Mouse (Mus musculus): ENCODE measurements around the gene Prm1.
"Not testable (repeated sequence)": the region's sequence is repeated elsewhere in the genome, so short reads cannot be mapped to it uniquely, and the experiment has no call there.

Prm1 gene

DNA sequence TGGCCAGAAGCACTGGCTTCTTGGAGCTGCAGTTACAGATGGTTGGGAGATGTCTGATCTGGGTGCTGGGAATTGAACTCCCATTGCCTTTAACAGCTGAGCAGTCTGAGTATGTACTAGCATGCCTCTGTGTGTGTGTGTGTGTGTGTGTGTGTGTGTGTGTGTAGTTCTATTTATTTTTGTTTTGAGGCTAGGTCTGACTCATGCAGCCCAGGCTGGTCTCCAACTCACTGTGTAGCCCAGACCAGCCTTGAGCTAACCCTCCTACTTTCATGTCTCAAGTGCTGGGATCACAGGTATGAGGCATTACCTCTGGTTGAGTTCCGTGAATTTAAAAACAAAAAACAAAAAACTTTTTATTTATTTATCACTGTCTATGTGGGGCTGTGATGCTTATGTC, 18.9 kb upstream of the Prm1 start:
- DNase-seq (ENCODE audit: low spot score in 2 of 2), result no peak

DNA sequence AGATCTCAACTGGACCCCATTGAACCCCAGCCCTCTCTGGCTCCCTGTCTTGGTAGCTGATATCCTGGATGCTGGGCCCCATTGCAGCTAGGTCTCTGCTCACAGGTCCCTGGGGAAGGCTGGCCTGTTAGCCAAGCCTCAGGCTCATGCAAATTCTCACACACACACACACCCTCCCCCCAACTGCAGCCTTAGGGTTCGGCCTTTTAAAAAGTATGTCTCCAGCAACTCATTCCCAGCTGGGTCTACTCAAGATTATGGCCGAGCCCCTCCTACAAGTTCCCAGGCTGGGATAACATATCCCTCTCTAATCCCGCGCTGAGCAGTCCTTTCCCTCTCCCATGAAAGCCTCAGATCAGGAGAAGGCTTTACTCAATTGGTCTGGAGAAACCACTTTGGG, 15.7 kb upstream of the Prm1 start:
- no peak for DNase-seq (ENCODE audit: low spot score in 2 of 2)

GRCm38 (mm10) chr16:10819966-10820365, 14.3 kb upstream of the Prm1 start:
- DNase-seq (ENCODE audit: low spot score in 2 of 2), result no peak

GRCm38 (mm10) chr16:10818579-10819135, 13.0 kb upstream of the Prm1 start:
- DNase-seq (ENCODE audit: low spot score in 2 of 2), result no peak

- no peak for DNase-seq (ENCODE audit: low spot score in 2 of 2)
Observed at GRCm38 (mm10) chr16:10814864-10815263, 9.2 kb upstream of the Prm1 start.

DNA sequence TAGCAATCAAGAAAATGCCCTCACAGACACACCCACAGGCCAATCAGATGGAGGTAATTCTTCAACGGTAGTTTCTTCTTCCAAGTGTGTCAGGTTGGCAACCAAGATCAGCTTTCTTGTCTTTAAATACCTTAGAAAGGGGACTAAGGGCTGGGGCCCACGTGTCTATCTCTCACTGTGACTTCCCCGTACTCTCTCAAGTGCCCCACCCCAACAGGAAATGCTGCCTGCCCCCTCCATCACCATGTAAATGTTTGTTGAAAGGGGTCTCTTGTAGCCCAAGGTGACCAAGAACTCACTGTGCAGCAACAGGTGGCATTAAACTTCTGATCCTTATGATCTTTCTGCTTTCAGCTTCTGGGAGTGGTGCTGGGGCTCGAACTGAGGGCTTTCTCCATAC, 8.1 kb upstream of the Prm1 start:
- no peak for DNase-seq (ENCODE audit: low spot score in 2 of 2)

- no peak for DNase-seq (ENCODE audit: low spot score in 2 of 2)
Observed at GRCm38 (mm10) chr16:10812865-10813371, 7.3 kb upstream of the Prm1 start, which contains the start of gene Gm11172. Gene Gm11172, plus strand, starts transcription at chr16:10812915.

- no peak for DNase-seq (ENCODE audit: low spot score in 2 of 2)
Observed at GRCm38 (mm10) chr16:10810376-10810775, 4.7 kb upstream of the Prm1 start.

- not testable (repeated sequence) for DNase-seq (ENCODE audit: low spot score in 2 of 2)
Observed at GRCm38 (mm10) chr16:10802420-10802819, 3.2 kb downstream of the Prm1 start.

DNA sequence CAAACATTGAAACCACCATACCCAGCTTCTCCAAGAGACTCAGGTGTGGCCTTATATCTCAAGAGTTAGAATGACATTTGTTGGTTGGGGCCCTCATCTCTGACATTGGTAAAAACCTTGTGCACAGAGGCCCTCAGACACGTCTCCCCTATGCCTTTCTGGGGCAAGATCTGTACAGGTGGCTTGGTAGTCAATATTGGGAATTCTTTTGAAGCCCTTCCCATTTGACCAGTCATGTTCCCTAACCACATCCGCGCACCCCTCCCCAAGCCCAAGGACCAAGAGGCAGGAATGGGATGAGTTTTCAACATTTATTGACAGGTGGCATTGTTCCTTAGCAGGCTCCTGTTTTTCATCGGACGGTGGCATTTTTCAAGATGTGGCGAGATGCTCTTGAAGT, 9.6 kb downstream of the Prm1 start, which contains the start of gene Prm2:
Gene Prm2 (minus strand): TSS at position 101 of the 400 bp plus-strand sequence.
- no peak for DNase-seq (ENCODE audit: low spot score in 2 of 2)

DNA sequence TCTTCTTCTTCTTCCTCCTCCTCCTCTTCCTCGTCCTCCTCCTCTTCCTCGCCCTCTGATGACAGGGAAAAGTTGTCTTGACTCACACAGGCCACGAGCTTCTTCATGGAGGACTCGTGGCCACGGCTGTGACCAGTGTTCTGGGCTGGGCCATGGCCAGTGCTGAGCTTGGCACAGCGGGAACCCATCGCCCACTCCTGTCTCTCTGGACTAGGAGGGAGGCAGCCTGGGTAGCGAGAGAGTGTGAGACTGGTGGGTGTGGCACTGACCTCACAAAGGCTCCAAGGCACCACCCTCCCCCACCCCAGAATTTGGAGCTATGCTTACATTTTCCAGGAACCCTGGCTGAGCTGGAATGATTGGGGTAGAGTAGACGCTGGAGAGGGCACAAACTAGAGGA, 14.9 kb downstream of the Prm1 start, which contains the start of gene Prm3:
Gene Prm3 (minus strand): TSS at position 213 of the 400 bp plus-strand sequence.
- no peak for DNase-seq (ENCODE audit: low spot score in 2 of 2)

DNA sequence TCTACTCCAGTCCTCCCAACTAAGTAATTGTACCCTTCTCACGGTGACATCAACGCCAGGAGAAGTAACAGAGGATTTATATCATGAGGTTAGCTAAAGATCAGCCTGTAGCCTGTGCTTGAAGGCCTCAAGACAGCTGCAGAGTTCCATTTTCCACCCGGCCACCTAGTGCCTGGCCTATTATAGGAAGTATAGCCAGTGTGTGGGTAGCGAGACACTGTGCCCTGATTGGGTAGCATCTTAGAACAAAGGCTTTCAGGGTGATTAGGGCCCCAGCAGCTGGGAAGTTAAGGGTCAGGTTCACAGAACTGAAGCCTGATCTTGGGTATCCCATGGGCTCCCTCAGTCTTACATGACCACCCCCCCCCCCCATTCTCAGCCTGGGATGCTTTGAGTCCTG, 16.8 kb downstream of the Prm1 start:
- DNase-seq (ENCODE audit: low spot score in 2 of 2), result no peak

GRCm38 (mm10) chr16:10788271-10788670, 17.4 kb downstream of the Prm1 start, which contains the start of gene Tnp2:
Gene Tnp2, minus strand, starts transcription at chr16:10788660.
- DNase-seq (ENCODE audit: low spot score in 2 of 2), result no peak

GRCm38 (mm10) chr16:10787548-10788058, 18.0 kb downstream of the Prm1 start:
- DNase-seq (ENCODE audit: low spot score in 2 of 2), result no peak

DNA sequence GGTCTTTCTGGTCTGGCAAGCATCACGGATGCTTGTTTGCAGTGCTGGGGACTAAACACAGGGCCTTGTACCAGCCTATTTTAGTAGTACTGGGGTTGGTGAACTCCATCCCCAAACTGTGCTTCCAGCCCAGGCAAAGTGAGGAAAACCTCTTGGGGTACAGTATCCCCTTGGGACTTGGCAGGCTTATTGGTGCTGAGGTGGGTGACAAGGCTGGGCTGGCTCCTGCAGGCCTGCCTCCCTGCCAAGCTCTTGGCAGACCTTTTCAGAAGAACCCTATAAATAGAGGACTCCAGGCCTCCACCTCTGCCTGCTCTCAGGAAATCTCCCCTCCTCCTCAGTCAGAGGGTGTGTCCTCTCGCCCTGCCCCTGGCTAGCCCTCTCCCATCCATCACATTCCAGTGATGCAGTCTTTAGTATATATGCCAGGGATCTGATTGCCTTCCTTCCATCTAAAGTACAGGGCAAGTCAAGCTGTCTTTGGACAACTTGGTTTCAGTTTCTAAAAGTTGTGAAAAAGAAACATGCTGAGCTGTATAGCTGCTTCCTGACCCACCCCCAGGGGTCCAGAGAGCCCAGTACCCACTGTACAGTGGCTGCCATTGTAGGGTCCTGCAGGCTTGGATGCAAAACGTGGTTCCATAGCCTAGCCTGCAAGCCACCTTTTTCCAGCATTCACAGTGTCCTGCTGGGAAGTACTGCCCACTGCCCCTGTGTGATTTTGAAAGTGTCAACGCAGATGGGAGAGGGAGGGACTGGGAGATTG, 18.7 kb downstream of the Prm1 start:
- no peak for DNase-seq (ENCODE audit: low spot score in 2 of 2)

DNA sequence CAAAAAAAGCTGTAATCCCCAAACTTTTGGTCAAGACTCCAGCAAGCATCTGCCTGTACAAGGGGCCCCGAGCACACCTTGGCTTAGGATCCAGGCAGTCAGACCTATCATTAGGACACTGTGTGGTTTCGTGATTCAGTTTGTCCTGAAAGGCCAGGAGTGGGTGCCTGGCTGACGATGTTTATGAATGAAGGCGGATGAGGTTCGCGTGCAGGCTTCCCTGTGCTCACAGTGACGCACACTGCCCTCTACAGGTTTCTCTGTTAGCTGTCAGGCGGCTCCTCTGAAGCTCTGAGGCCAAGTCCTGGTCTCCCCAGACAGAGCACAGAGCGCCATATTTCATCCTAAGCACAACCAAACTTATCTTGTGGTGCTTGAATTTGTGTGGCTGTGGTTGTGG, 19.4 kb downstream of the Prm1 start:
- DNase-seq (ENCODE audit: low spot score in 2 of 2), result peak; percentile 54 to 75

- DNase-seq (ENCODE audit: low spot score in 2 of 2), result peak; percentile 60 to 71
Observed at GRCm38 (mm10) chr16:10785371-10786231, 20.0 kb downstream of the Prm1 start, which contains the start of gene Socs1. Gene Socs1, minus strand, starts transcription at chr16:10785536.

GRCm38 (mm10) chr16:10784793-10785370, 20.8 kb downstream of the Prm1 start:
- DNase-seq (ENCODE audit: low spot score in 2 of 2), result peak; percentile 67 to 82

DNA sequence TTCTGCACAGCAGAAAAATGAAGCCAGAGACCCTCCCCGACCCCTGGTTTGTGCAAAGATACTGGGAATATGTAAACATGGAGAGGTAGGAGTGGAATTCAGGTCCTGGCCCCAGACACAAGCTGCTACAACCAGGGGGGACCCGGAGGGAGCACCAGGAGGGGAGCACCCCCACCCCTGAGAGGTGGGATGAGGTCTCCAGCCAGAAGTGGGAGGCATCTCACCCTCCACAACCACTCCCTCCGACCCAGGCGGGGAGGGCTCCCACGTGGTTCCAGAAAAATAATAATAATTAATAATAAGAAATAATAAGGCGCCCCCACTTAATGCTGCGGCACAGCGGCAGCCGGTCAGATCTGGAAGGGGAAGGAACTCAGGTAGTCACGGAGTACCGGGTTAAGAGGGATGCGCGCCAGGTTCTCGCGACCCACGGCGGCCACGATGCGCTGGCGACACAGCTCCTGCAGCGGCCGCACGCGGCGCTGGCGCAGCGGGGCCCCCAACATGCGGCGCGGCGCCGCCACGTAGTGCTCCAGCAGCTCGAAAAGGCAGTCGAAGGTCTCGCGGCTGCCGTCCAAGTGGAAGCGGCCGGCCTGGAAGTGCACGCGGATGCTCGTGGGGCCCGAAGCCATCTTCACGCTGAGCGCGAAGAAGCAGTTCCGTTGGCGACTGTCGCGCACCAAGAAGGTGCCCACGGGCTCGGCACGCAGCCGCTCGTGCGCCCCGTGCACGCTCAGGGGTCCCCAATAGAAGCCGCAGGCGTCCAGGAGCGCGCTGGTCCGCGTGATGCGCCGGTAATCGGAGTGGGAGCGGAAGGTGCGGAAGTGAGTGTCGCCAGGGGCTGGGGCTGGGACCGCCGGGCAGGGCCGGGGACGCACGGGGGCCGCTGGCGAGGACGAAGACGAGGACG, 21.5 kb downstream of the Prm1 start:
- DNase-seq (ENCODE audit: low spot score in 2 of 2), result peak in 1 of 2 experiments; percentile 16

DNA sequence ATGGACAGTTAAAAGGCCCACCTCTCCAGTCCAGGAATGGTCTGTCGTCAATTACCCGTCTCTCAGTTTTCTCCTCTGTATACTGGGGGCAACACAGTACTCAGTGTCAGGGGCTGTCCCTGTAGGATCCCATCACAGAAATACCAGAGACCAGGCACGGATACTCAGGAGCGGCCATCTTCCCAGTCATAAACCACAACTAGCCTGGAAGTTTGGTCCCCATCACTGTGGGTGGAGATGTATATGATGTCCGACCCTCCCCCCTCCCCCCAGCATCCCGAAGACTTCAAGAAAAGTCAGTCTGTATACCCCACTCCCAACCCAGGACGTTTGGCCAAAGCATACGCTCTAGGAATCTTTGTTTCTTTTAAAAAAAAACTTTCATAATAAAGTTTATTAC, 22.2 kb downstream of the Prm1 start:
- DNase-seq (ENCODE audit: low spot score in 2 of 2), result no peak

GRCm38 (mm10) chr16:10783152-10783434, 22.5 kb downstream of the Prm1 start:
- DNase-seq (ENCODE audit: low spot score in 2 of 2), result no peak
